Mouse (Mus musculus) 3T3-L1 (cell line): ENCODE results near the gene Rasd2.
A peak's percentile ranks its signal among the peaks of the same experiment; 100 is the strongest.

Source experiments
- DNase-seq: peaks from one replicate; pipeline ENCODE4 v3.0.0-alpha.2; 2015; ENCODE audit warnings: low read depth, low spot score

Rasd2 gene

DNA sequence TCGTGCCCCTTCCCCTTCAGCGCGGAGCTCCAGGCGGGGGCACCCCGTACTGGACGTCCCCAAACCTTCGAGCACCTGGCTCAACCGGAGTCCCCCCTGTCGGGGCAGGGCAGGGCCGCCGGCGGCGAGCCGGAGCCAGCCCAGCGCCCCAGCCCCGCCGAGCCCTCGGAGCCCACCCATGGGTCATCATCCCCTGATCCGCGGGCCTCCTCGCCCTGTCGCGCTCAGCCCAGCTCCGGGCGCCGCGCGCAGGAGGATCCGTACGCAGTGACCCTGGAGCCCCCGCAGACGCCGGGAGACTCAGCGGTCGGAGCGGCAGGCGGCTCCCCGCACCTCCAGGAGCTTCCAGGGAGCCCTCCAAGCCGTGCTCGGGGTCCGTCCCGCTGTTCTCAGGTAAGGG lies at the start of gene Rasd2:
Gene Rasd2, plus strand, starts transcription at position 259 of the 400 bp plus-strand sequence.
- no peak for DNase-seq

DNA sequence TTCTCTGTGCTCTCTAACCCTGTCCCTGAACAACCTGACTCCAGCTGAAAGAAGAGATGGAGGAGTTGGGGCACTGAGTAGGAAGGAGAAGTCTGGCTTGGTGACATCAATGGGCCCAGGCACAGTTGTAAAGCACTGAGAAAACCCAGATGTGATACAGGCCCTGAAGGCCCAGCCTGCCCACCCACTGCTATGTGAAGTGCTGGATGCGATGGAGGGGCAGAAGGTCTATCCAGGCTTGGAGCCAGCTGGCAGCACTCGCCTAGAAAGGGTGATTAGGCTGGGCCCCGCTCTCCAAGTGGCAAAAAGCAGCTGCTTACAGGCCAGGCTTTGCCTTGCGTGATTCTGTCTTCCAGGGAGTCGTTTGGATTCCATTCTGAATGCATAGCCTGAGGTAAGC lies 44.4 kb upstream of the Rasd2 start:
- DNase-seq: no peak

DNA sequence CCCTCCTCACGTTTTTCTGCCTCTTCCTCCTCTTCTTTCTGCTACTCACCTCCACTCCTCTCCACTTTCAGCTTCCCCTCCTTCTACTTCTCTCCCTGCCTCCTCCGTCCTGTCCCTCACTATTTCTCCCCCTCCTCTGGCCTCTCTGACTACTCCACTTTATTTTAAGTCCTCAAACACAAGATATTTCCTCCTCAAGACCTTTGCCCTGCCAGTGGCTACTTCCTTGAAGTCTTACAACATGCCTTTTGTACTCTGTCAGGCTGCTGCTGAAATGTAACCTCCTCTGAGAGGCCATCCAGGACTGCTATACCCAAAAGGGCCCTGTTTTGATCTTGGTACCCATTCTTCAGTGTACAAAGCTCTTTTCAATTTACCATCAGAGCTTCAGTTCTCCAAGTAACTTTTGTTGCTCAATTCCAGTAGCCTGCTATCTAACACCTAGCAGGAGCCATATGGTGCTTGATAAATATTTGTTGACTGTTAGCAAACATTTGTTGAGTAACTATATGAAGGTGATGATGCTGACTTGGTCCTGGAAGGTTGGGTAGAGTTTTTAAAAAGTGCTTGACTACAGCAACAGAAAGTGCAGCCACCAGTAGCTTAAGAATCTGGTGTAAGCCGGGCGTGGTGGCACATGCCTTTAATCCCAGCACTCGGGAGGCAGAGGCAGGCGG lies 41.6 kb upstream of the Rasd2 start:
- DNase-seq: no peak

DNA sequence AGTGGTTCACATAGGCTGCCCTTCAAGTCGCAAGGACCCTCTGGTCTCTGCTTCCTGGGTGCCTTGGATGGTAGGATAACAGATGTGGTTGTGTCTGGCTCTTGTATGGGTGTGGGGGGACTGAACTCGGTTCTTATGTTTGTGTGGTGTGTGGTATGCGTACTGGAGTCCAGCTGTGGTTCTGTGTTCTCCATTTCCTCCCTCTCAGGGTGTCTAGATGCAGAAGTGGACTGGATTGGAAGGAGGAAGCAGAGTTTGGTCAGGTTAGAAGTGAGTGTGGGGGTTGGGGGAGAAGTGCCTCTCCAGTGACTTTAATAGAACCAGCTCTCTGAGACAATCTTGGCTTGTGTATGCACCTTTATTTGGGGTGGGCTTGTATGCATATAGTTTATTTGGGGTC lies 20.7 kb upstream of the Rasd2 start:
- no peak for DNase-seq

DNA sequence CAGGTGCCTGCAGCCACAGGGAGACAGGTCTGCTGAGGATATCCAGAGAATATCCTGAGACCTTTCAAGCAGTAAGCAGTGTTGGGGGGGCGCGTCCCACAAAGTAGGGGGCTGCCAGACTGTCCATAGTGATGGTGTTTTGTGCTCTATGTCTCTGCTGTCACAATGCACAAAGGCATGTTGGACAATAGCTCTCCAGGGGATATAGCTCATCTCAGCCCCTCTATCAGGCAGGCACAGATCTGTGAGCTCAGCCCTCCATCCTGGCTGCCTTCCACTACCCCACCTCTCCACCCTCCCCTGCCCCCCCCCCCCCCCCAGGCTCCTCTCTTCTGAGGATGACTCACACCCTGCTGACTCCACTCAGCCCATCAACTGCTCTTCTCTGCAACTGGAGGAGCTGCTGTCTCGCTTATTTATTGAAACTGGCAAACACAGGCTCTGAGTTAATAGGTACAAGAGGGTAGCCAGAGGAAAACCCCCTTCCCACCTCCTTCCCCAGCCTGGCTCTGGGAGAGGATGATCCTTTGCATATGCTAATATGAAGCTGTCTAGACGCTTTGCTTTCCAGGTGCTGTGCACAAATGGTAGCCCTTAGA lies 19.2 kb upstream of the Rasd2 start:
- peak; percentile 16 for DNase-seq

DNA sequence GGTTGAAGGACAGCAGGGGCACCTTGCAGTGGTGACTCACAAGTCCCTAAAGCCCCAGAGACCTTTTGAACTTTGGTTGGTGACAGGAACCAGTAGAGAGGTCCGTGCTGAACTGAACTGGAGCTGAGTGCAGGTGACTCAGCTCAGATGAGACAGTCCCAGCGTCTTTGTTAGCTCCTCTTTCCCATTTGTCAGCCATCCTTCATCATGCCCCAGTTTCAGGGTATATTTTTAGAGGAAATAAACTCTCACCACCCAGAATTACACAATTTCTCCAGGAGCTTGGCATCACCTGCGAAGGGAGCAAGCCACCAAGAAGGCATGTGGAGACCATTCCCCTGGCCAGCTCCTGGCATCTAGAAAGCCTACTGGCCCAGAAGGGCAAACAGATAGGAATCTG lies 16.6 kb upstream of the Rasd2 start:
- DNase-seq: no peak

DNA sequence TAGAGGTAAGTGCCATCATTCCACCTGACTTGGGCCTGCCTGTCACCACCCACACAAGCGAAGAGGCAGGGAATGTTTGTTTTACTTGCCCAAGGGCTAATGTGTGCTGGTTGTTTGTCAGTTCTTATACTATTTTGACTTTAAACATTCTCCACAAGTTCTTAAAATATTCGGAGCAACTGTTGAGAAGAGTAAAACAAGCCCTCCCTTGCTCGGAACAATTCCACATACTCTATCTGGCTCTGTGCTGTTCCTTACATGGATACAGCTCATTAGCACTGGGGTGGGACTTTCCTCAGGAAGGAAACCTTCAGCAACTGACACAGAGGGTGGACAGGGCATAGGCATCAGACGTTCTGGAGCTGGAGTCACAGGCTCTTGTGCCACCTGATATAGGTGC lies 15.9 kb upstream of the Rasd2 start:
- no peak for DNase-seq

DNA sequence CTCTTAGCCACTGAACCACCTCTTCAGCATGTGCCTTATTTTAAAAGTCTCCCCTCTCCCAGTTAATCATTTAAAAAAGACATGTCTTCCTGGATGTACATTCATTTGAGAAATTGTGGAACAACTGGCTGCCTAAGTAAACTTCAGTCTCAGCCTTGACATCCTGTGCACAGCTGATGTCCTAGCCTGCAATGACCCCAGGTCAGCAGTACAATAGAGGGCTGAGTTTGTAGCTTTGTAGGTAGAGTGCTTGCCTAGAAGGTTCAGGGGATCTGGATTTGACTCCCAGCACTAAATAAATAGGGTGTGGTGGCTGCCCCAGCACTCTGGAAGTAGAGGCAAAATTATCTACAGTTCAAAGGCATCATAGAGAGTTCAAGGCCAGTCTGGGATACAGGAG lies 15.4 kb upstream of the Rasd2 start:
- DNase-seq: no peak

DNA sequence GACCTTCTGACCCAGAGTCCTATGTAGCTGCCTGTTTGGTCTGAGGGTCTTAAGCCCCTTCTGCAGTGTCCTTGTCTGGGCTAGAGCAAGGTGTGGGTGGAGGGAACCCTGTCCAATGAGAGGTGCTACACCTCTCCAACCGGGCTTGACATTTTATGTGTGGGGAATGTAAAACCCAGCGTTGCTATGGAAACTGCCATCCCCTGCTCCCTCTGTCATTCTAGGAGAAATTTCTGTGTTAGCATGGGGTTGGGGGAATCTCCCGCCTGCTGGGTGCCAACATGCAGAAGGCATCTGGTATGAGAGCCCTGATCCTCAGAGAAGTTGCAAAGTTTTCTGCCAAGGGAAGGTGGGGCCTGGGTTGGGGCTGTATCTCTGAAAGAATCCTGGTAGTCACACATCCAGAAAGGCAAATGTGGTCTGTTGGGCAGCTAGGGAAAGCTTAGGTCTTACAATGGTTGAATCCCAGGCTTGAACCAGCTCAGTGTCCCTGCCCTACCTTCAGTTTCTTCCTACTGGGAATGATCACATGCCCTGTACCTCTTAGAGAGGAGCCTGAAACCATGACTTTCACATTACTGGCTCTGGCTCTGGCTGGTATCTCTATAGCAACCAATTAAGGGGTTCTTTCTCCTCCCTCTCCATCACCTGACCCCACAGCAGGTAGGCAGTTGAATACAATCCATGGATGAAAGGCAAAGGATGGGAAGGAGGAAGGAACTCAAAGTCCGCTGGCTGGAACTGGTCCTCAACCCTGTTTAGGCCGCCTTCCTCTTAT lies 14.6 kb upstream of the Rasd2 start:
- DNase-seq: no peak

DNA sequence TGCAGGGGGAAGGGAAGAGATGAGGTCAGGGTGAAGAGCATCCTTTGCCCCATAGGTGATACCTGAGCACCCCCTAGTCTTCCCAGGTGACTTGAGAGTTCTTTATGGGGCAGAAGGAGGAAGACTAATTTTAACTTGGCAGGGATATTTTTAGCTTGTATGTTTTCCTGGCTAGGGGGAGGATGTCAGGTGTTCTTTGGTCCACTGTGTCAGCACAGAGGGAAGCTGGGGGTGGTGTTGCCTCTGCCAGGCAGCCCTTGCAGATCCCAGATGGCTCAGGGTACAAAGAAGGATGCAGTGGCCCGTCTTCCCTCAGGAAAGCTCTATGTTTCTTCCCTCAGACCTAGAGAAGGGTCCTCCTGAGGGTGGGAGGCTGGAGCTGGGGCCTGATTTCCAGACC lies 13.8 kb upstream of the Rasd2 start:
- no peak for DNase-seq

DNA sequence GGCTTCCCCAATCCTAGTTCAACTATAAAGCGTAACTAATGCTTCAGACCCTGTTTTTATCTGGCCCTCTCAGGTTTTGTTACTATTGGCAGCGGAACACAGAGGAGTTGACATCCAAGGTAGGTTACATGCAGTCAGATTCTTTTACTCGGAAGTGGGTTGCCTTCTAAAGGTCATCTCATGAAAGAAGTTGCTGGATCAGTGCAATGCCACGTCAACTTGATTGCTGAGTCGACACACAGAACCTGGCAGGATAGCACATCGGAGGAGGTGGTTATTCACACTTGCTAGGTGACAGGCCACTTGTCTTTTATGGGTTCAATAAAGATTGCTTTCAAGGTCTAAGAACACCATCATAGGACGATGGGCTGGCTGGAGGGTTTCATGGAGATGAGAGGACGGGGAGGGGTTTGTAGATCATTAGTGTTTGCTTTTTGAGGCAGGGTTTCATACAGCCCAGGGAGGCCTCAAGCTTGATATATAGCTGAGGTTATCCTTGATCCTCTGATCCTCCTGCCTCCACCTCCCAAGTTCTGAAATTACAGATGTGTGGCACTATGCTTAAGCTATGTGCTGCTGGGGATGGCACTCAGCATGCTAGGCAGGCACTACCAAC lies 11.6 kb upstream of the Rasd2 start:
- DNase-seq: no peak

DNA sequence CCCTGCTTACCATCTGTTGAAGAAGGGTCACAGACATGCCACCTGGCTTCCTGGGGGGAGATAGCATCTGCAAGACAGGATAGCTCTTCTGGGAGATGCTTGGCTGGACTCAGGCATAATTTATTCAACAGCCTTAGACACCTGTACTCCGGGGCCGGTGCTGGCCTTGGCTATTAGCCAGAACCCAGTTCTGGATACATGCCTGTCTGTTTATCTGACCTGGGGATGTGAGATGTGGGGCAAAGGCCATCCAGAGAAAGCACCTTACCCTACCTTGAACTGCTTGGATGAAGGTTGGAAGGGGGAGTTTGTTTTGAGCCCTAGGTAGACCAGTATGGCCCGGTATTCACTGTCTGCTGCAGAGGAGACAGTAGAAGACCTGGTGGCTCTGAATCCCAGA lies 10.8 kb upstream of the Rasd2 start:
- DNase-seq: no peak

DNA sequence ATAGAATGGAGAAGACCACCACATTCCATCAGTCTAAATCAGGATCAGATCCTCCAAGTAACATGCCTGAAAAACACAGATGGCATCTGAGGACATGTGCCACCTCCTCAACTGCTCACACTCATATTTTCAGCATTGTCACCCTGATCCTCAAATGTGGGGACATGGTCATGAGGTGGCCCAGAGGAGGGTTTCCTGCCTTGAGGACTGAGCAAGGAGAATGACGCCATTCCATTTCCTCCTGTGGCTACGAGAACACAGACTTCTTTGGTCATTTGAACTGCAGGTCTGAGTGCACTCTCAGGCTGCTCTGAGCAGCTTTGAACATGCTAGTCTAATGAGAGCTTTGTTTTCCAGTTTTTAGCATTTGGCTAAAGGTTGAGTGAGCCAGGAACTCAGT lies 10.3 kb upstream of the Rasd2 start:
- DNase-seq: no peak

DNA sequence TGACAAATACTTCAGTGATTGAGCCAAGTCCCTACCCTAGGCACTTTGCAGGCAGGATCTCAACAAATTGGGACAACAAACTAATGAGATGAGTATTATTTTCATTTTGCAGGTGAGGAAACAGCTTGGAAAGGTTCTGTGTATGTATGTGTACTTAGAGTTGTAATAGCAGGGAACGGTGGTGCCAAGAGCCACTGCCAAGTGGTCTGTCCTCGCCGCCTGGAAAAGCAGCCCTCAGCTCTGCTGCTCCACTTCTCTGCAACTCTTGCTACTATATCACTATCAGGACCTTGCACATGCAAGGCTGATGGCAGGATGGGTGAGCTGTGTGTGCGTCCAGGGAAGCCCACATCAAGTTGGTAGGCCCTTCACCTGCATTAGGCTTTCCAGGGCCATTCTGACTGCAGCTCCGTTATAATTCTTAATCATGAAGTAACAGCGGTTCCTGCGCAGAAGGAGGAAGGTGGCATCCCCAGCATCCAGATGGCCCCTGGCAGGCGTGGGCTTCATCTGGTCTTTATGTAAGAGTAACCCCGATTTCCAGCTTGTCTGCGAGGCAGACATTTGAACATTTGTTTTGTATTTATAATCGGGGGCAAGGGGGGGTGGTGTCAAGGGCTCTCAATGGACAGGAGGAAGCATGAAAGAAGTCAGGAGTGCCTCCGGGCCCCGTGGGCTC lies 9.4 kb upstream of the Rasd2 start:
- DNase-seq: no peak

DNA sequence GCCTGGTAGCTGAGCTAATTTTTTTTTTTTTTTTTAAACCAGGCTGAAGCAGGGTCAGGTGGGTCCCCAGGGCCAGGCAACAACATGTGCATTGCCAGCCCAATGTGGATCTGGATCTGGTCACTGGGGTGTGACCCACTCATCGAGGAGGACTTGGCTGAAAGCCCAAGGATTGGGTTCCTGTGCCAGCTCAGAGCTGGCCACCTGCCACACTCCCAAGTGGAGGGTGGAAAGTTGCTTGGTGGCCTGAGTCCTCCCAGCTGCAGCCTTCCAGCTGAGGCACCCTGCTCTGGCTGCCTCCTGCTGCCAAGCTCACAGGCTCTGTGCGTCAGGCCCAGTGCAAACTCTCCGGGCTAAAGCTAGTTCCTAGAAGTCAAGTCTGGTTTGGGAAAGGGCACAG lies 2.3 kb upstream of the Rasd2 start:
- DNase-seq: no peak

DNA sequence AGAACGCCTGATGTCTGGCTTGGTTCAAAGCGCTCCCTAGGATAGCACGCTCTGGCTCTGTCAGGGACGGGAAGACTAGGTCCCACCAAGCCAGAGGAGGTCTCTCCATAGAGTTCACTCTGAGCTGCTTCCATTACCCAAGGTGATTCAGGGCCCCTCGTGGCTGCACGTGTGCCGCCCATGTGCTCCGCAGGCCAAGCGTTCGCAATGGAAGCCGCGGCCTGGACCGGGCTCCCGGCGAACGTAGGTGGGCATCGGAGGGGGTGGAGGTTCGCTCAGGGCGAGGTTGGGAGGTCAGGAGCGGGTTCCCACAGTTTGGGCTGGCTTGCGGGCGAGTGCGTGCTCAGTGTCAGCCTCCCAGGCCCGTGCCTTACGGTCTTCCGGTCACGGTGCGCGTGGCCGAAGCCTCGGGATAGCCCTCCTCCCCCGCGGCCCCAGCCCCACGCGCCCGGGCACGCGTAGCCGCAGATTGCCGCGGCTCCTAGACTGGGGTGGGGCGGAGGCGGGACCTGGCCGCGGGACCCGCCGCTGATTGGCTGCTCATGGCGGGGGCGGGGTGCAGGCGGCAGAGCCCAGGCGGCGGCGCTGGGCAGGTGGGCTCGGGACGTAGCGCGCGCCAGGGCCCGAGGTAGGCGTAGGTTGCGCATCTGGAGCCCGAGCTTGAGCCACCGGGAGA lies 975 bp upstream of the Rasd2 start:
- DNase-seq: no peak

DNA sequence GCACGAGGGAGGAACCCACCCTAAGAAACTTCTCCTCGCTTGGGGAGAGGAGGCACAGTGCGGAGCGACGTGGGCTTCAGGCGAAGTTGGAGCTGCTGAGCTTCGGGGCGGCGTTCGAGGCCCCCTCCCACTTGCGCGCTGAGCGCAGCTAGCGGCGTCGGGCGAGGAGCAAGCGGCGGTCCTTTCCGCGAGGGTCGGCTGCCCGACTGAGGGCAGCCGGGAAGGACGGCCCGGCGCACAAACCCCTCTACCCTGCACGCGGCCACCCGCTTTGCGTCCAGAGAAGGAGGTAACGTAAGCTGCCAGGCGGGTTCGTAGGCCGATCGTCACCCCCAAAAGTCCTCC lies 465 bp upstream of the Rasd2 start:
- DNase-seq: no peak

DNA sequence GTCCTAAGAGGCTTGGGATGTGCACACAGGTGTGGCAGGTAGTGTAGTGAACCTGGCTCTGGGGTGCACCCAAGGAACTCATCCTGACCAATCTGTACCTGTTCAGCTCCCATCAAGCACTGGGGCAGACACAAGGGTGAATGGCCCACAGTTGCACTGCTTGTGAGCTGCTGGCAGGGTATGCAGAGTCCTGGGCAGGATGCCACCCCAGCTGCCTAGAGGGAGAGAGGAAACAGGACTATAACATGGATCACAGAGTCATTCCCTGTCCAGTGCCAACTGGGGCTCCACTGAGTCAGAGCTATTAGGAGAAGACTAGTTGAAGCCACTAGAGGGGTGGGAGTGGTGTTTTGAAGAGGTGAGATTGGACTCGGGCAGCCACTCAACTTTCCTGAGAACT lies 1.3 kb downstream of the Rasd2 start:
- no peak for DNase-seq

DNA sequence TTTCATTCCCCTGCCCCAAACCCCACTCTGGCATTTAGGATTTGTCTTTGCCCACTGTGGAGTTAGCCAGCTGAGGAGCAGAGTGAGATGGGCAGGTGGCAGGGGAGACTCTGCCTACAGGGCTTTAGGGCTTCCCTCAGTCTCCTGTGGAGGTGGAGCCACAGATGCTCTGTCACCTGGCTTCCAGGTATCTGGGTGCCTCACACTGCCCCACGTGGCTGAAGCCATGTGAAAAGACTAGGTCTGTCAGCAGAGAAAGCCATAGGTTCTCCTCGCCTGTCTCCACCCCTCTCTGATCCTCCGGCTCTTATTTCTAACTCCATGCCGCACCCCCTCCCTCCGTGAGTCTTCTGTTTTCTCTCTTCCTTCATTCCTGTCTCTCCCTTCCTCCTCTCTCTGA lies 2.2 kb downstream of the Rasd2 start:
- DNase-seq: no peak

DNA sequence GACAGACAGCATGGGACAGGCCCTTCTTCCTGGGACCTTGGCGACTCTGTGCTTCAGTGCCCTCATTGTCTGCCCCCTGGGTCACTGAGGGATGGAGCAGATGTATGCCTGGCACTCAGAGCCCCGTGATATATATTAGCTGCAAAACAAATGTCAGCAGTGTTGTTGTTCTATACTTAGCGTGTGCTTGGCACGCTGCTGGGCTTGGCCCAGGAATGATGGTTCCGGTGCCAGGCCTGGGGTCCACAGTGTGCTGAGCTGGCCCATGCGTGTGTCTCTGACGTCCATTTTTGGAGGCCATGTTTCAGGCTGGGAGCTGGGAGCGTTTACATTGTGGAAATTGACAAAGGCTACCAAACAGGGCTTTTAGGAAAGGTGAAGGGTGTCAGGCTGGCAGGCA lies 3.1 kb downstream of the Rasd2 start:
- DNase-seq: no peak

DNA sequence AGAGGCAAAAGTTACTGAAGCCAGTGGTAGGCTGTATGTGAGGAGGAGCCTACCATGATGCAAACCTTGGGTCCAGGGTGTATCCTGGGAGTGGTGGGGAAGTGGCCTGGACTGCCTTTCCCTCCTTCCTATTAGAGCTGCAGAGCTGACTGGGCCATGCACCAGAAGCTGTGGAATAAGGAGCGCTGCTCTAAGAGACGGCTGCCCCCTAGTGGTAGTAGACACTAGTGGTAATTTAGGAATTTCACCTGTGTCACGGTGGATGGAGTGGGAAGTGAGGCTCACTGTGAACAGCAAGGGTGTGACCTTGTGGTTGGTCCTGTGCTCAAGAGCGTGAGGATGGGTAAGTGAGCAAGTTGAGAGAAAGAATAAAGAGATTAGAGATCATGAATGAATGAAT lies 4.2 kb downstream of the Rasd2 start:
- DNase-seq: peak; percentile 79
